Mouse (Mus musculus): ENCODE results near the gene Slc12a1.

The Slc12a1 gene

GRCm38 (mm10) chr2:125208894-125209596 lies 56.7 kb downstream of the Slc12a1 start:
- no peak for DNase-seq (ENCODE audit: low read depth)

- no peak for DNase-seq (ENCODE audit: low read depth)
Observed at GRCm38 (mm10) chr2:125211831-125212510, 59.7 kb downstream of the Slc12a1 start.

- DNase-seq (ENCODE audit: low read depth) = peak; percentile 74
Observed at GRCm38 (mm10) chr2:125214592-125214991, 62.3 kb downstream of the Slc12a1 start.

- DNase-seq (ENCODE audit: low read depth) = no peak
Observed at GRCm38 (mm10) chr2:125217286-125217685, 65.0 kb downstream of the Slc12a1 start.

GRCm38 (mm10) chr2:125218566-125218965 lies 66.3 kb downstream of the Slc12a1 start:
- DNase-seq (ENCODE audit: low read depth) = no peak

GRCm38 (mm10) chr2:125219268-125219667 lies 67.0 kb downstream of the Slc12a1 start:
- DNase-seq (ENCODE audit: low read depth) = no peak

- no peak for DNase-seq (ENCODE audit: low read depth)
Observed at GRCm38 (mm10) chr2:125221673-125222072, 69.4 kb downstream of the Slc12a1 start.

- DNase-seq (ENCODE audit: low read depth) = no peak
Observed at GRCm38 (mm10) chr2:125228472-125229409, 76.4 kb downstream of the Slc12a1 start.

GRCm38 (mm10) chr2:125232183-125232582 lies 79.9 kb downstream of the Slc12a1 start:
- no peak for DNase-seq (ENCODE audit: low read depth)

GRCm38 (mm10) chr2:125233537-125233936 lies 81.2 kb downstream of the Slc12a1 start:
- no peak for DNase-seq (ENCODE audit: low read depth)

GRCm38 (mm10) chr2:125234049-125234448 lies 81.7 kb downstream of the Slc12a1 start:
- no peak for DNase-seq (ENCODE audit: low read depth)

GRCm38 (mm10) chr2:125245545-125246285 lies 93.4 kb downstream of the Slc12a1 start:
- DNase-seq (ENCODE audit: low read depth) = peak; percentile 17

- peak; percentile 60 for DNase-seq (ENCODE audit: low read depth)
Observed at GRCm38 (mm10) chr2:125246669-125247068, 94.4 kb downstream of the Slc12a1 start.

GRCm38 (mm10) chr2:125247108-125247961 lies 95.0 kb downstream of the Slc12a1 start, which contains the start of gene Dut:
Gene Dut (plus strand): TSS chr2:125247190.
- DNase-seq (ENCODE audit: low read depth) = peak; percentile 95

- no peak for DNase-seq (ENCODE audit: low read depth)
Observed at GRCm38 (mm10) chr2:125247962-125248235, 95.6 kb downstream of the Slc12a1 start.

- no peak for DNase-seq (ENCODE audit: low read depth)
Observed at GRCm38 (mm10) chr2:125248256-125248655, 96.0 kb downstream of the Slc12a1 start.

GRCm38 (mm10) chr2:125249339-125249738 lies 97.0 kb downstream of the Slc12a1 start:
- no peak for DNase-seq (ENCODE audit: low read depth)

- peak; percentile 45 for DNase-seq (ENCODE audit: low read depth)
Observed at GRCm38 (mm10) chr2:125249874-125250273, 97.6 kb downstream of the Slc12a1 start.

- peak; percentile 46 for DNase-seq (ENCODE audit: low read depth)
Observed at GRCm38 (mm10) chr2:125251781-125252180, 99.5 kb downstream of the Slc12a1 start.

GRCm38 (mm10) chr2:125252275-125252674 lies 100.0 kb downstream of the Slc12a1 start:
- peak; percentile 70 for DNase-seq (ENCODE audit: low read depth)

- no peak for DNase-seq (ENCODE audit: low read depth)
Observed at GRCm38 (mm10) chr2:125253699-125254098, 101.4 kb downstream of the Slc12a1 start.

Data from naive thymus-derived CD4-positive, alpha-beta T cell, adult 2 months (primary cell).